Mouse (Mus musculus) olfactory bulb, adult 2 months (tissue): ENCODE results near the gene Fam171a1.

ENCODE experiments used
- CTCF ChIP-seq: fragments of 200-500 bp; IDR thresholded peaks from 2 replicates; pipeline ENCODE4 v1.5.1; 2012; ENCODE audit warnings: low read depth, mild to moderate bottlenecking, low read length, moderate library complexity; ENCODE audit not compliant: insufficient read depth
- POLR2A ChIP-seq: fragments of 200-500 bp; IDR thresholded peaks from 2 replicates; pipeline ENCODE4 v1.6.1; 2012; ENCODE audit warnings: mild to moderate bottlenecking, low read depth, low read length, moderate library complexity; ENCODE audit not compliant: insufficient read depth

DNA sequence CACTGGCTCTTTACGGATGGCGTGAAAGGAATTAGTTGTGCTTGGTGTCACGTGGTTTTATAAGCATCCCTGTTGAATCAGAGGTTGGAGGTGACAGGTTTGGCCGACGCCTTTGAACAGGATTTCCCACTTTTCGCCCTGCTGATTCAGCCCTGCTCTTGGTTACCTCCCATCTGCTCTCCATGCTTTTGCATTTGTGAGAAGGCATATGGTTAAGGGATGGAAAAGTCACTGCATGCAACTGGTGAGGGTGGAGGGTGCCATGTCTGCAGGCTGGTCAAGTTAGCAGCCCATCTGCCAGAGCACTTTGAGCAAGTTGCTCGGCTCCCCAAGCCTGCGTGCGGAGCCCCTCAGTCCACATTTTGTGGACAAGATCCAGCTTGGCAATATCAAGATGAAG is 18.4 kb downstream of the Fam171a1 start:
- TF ChIP-seq CTCF (no peak), POLR2A (no peak)
